Mouse (Mus musculus) small intestine, adult 2 months (tissue): ENCODE data around the gene Npff. TPM values are rescaled to one million over a fixed set of nuclear protein-coding genes. Genes with fewer than 3 reads are reported as not detected.

ENCODE experiments used
- H3K27ac ChIP-seq: fragments of 200-500 bp; 2 replicates; pipeline ENCODE4 v1.5.1; 2012; ENCODE audit warnings: low read depth, low read length, control low read depth, inconsistent platforms; ENCODE audit not compliant: insufficient read depth
- H3K27me3 ChIP-seq: fragments of 200-500 bp; 2 replicates; pipeline ENCODE4 v1.6.1; 2012; ENCODE audit warnings: mild to moderate bottlenecking, moderate library complexity, low read length, inconsistent platforms; ENCODE audit not compliant: control insufficient read depth, insufficient read depth
- H3K36me3 ChIP-seq: fragments of 200-500 bp; 2 replicates; pipeline ENCODE4 v1.6.1; 2012; ENCODE audit warnings: mild to moderate bottlenecking, low read length, control low read depth, inconsistent platforms; ENCODE audit not compliant: control insufficient read depth, insufficient read depth
- H3K4me1 ChIP-seq: fragments of 200-500 bp; 2 replicates; pipeline ENCODE4 v1.6.1; 2012; ENCODE audit warnings: low read length, inconsistent platforms, mixed read lengths; ENCODE audit not compliant: control insufficient read depth, insufficient read depth, insufficient read length
- H3K4me3 ChIP-seq: fragments of 200-500 bp; 2 replicates; pipeline ENCODE4 v1.5.1; 2012; ENCODE audit warnings: low read depth, mild to moderate bottlenecking, control low read depth, inconsistent platforms, low read length, moderate library complexity
- CTCF ChIP-seq: fragments of 200-500 bp; IDR thresholded peaks from 2 replicates; pipeline ENCODE4 v1.5.1; 2012; ENCODE audit warnings: low read depth, mild to moderate bottlenecking, control low read depth, inconsistent platforms, low read length, moderate library complexity, mixed read lengths; ENCODE audit not compliant: insufficient replicate concordance, insufficient read length; ENCODE audit errors: extremely low read depth
- POLR2A ChIP-seq: fragments of 200-500 bp; IDR thresholded peaks from 2 replicates; pipeline ENCODE4 v1.6.1; 2012; ENCODE audit warnings: low read depth, mild to moderate bottlenecking, control low read depth, inconsistent platforms, low read length, moderate library complexity
- WGBS: fragments of 180-500 bp; shearing (Covaris S2); methylation state at CpG from one replicate; pipeline ENCODE4 v1.1.7; 2018; 5-methylcytosine and 5-hydroxymethylcytosine counted together
- polyA plus RNA-seq: library from polyadenylated mRNA; depleted of rRNA; stranded (reverse); fragments of >200 nt; gene quantifications from 2 replicates; pipeline ENCODE4 v1.2.3, GENCODE M21; 2012

Npff gene
- polyA plus RNA-seq, 1 experiment: 2.7 TPM

DNA sequence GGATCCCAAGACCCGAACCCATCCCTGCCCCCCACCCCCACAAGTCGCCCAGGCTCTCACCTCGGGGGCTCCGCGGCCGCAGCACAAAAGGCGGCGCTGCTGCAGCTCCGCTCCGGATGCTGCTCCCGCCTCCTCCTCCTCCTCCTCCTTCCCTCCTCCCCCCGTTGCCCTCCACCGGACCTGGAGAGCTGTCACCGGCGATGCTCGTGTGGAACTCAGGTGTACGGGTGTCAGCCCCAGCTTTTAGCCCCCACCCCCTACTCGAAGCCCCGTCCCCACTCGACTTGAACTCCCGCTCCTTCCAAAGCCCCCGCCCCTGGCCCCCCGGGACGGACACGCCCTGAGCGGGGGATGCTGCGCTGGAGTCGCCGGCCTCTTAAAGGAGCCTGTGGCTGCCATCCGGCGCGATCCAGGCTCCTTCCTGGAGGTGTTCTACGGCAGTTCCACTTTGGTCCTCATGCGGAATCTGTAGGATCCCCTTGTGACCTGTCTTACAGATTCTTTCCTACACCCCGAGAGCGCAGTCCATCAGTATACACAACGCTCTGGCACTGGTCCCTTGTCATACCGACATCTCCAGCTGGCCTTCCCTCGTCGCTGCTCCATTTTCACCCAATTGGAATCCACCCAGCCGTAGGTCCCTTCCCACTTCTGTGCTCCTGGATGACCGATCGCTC is 7.9 kb downstream of the Npff start, which contains the start of gene Map3k12:
Gene Map3k12 (minus strand): TSS at position 337 of the 677 bp plus-strand sequence.
- TF ChIP-seq CTCF: no peak
- TF ChIP-seq POLR2A: peak; percentile 31; the same call in 1 of the 2 replicates
- Histone ChIP-seq H3K36me3 (peaks cover 5% of the 10 kb centered on the region), H3K4me3 (peak within 1 kb of the TSS; percentile 73), H3K27me3 (no peaks in the 10 kb centered on the region), H3K4me1 (peaks cover 9% of the 10 kb centered on the region), H3K27ac (peak within 1 kb of the TSS; percentile 73)
- under 1% methylated on average over 42 of the region's 43 CpGs for WGBS

GRCm38 (mm10) chr15:102516293-102516692 is 8.4 kb downstream of the Npff start:
- Histone ChIP-seq H3K27ac (no peak overlapping the region), H3K4me1 (peaks cover 9% of the 10 kb centered on the region), H3K4me3 (peak overlapping the region; percentile 73), H3K27me3 (no peaks in the 10 kb centered on the region), H3K36me3 (peaks cover 1% of the 10 kb centered on the region)
- WGBS: 7% methylated on average over 12 of the region's 12 CpGs
- TF ChIP-seq POLR2A (no peak), CTCF (no peak)

DNA sequence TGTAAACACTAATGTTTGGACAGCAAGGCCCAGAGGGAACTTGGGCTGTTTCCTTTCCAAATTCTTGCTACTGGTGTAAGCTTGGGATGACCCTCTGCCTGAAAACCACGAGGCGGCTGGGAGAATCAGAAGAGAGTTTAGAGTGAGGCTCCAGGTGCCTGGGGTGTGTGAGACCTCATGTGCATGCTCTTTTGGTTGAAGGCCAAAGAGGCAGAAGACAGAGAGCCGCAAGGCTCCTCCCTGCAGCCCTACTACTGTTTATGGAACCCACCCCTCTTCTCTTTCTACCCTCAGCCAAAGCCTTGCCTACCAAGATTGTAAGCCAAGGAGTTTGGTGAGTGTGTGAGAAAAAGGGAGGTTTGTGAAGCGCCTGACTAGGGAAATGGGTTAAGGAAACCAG is 9.0 kb downstream of the Npff start:
- Histone ChIP-seq H3K4me3 (peak overlapping the region; percentile 73; the same call in 1 of the 2 replicates), H3K27ac (no peak overlapping the region), H3K36me3 (no peaks in the 10 kb centered on the region), H3K4me1 (peaks cover 9% of the 10 kb centered on the region), H3K27me3 (no peaks in the 10 kb centered on the region)
- 78% methylated on average over 4 of the region's 4 CpGs for WGBS
- TF ChIP-seq POLR2A (no peak), CTCF (no peak)

- WGBS: 88% methylated on average over 2 of the region's 2 CpGs
- TF ChIP-seq CTCF (no peak), POLR2A (no peak)
These were observed 9.5 kb downstream of the Npff start for GRCm38 (mm10) chr15:102515261-102515660.

GRCm38 (mm10) chr15:102513004-102513403 is 11.7 kb downstream of the Npff start:
- TF ChIP-seq CTCF: no peak
- TF ChIP-seq POLR2A: no peak
- H3K4me3 ChIP-seq: no peak overlapping the region
- no peaks in the 10 kb centered on the region for H3K36me3 ChIP-seq
- no peaks in the 10 kb centered on the region for H3K27me3 ChIP-seq
- WGBS: 85% methylated on average over 3 of the region's 3 CpGs
- no peak overlapping the region for H3K27ac ChIP-seq
- peaks cover 15% of the 10 kb centered on the region for H3K4me1 ChIP-seq

More at GRCm38 (mm10) chr15:102515261-102515660, 9.5 kb downstream of the Npff start:
- H3K4me3 ChIP-seq: no peak overlapping the region
- no peaks in the 10 kb centered on the region for H3K27me3 ChIP-seq
- peaks cover 14% of the 10 kb centered on the region for H3K4me1 ChIP-seq
- no peak overlapping the region for H3K27ac ChIP-seq
- H3K36me3 ChIP-seq: no peaks in the 10 kb centered on the region

- Histone ChIP-seq H3K4me3 (no peak overlapping the region), H3K4me1 (peaks cover 15% of the 10 kb centered on the region), H3K27ac (no peak overlapping the region), H3K36me3 (no peaks in the 10 kb centered on the region), H3K27me3 (no peaks in the 10 kb centered on the region)
- TF ChIP-seq CTCF: no peak
- TF ChIP-seq POLR2A: no peak
These were observed 12.3 kb downstream of the Npff start for GRCm38 (mm10) chr15:102512471-102512870.

- no peak overlapping the region for H3K4me3 ChIP-seq
- H3K4me1 ChIP-seq: peaks cover 15% of the 10 kb centered on the region
- no peaks in the 10 kb centered on the region for H3K36me3 ChIP-seq
- H3K27ac ChIP-seq: no peak overlapping the region
- TF ChIP-seq POLR2A (no peak), CTCF (no peak)
- no peaks in the 10 kb centered on the region for H3K27me3 ChIP-seq
- WGBS: 79% methylated on average over 5 of the region's 5 CpGs
These were observed 12.7 kb downstream of the Npff start for GRCm38 (mm10) chr15:102512010-102512409.

- no peak for TF ChIP-seq POLR2A
- no peak for TF ChIP-seq CTCF
- no peak overlapping the region for H3K27ac ChIP-seq
These were observed 13.4 kb downstream of the Npff start for GRCm38 (mm10) chr15:102511285-102511833.

More at GRCm38 (mm10) chr15:102511285-102511833, 13.4 kb downstream of the Npff start:
- 52% methylated on average over 6 of the region's 6 CpGs for WGBS
- Histone ChIP-seq H3K4me1 (peaks cover 11% of the 10 kb centered on the region), H3K27me3 (no peaks in the 10 kb centered on the region), H3K4me3 (no peak overlapping the region), H3K36me3 (no peaks in the 10 kb centered on the region)
